8 mouse cellular contexts compared by ENCODE assay signal in genomic region chr11:5740599-5740964, GRCm38 (mm10). TPM values are rescaled to one million over a fixed set of nuclear protein-coding genes. Genes with fewer than 3 reads are reported as not detected.
DNase-seq lines count a peak whose midpoint lies in the region; ATAC-seq and TF ChIP-seq lines count a peak whose summit lies in the region.

No protein-coding gene starts in this region.

- peak; percentile 41; the same call in 1 of the 2 replicates for ATAC-seq in heart, embryonic 13.5 days (ENCODE audit: extremely low read depth, insufficient number of reproducible peaks, low FRiP score, low TSS enrichment)
- ATAC-seq in forebrain, embryonic 11.5 days (replicated peaks; ENCODE audit: low FRiP score) = peak; percentile 79
- peak; percentile 74 for ATAC-seq in midbrain, postnatal 0 days (ENCODE audit: low FRiP score)

- no peak for TF ChIP-seq CTCF in midbrain, postnatal 0 days (IDR thresholded peaks at IDR 0.05)

- no peaks in the 10 kb centered on the region for H3K9me3 ChIP-seq in heart, embryonic 13.5 days
- H3K9me3 ChIP-seq in ES-E14 (ENCODE audit: control insufficient read depth, insufficient read depth, low read depth, low read length) = no peaks in the 10 kb centered on the region
- H3K9me3 ChIP-seq in forebrain, embryonic 11.5 days (ENCODE audit: control insufficient read depth, low read length) = no peaks in the 10 kb centered on the region
- no peaks in the 10 kb centered on the region for H3K9me3 ChIP-seq in midbrain, postnatal 0 days (ENCODE audit: low read length)

- peak overlapping the region; percentile 97 for H3K4me3 ChIP-seq in heart, embryonic 13.5 days
- peak overlapping the region; percentile 70 to 78 for H3K4me3 ChIP-seq in ES-E14 (ENCODE audit: insufficient read depth in 1 of 2, low read depth in 1 of 2, low read length in 2 of 2, poor library complexity in 1 of 2, severe bottlenecking in 1 of 2)
- H3K4me3 ChIP-seq in forebrain, embryonic 11.5 days (ENCODE audit: low read depth, low read length) = peak overlapping the region; percentile 77
- H3K4me3 ChIP-seq in midbrain, postnatal 0 days (ENCODE audit: low read depth, low read length) = peak overlapping the region; percentile 95

- no peak for DNase-seq in heart, postnatal 25 days (ENCODE audit: low spot score)
- no peak for DNase-seq in ES-E14 (ENCODE audit: low read depth, low spot score)
- no peak for DNase-seq in forebrain, embryonic 11.5 days (ENCODE audit: low spot score)
- peak; percentile 54 to 71 for DNase-seq in kidney, postnatal 4 days
- peak; percentile 43 for DNase-seq in midbrain, postnatal 0 days (ENCODE audit: low spot score)
- no peak for DNase-seq in adrenal gland, postnatal 14 days
- no peak for DNase-seq in spleen, postnatal 10 days (ENCODE audit: low spot score in 2 of 2)

- in situ Hi-C loops in ES-E14 (cut with MboI; ENCODE audit: low sequenced_read_pairs in 2 of 2, unreplicated experiment in 2 of 2) = no loop called here

- no peaks in the 10 kb centered on the region for H3K36me3 ChIP-seq in heart, embryonic 13.5 days
- no peaks in the 10 kb centered on the region for H3K36me3 ChIP-seq in ES-E14 (ENCODE audit: control insufficient read depth, insufficient read depth, low read length, poor library complexity, severe bottlenecking)
- H3K36me3 ChIP-seq in forebrain, embryonic 11.5 days (ENCODE audit: control insufficient read depth, insufficient read depth, low read length) = no peaks in the 10 kb centered on the region
- no peaks in the 10 kb centered on the region for H3K36me3 ChIP-seq in midbrain, postnatal 0 days (ENCODE audit: insufficient read depth, low read length)

- H3K27ac ChIP-seq in heart, embryonic 13.5 days (replicated peaks) = peak overlapping the region; percentile 97
- H3K27ac ChIP-seq in ES-E14 (ENCODE audit: insufficient read depth, low read depth, low read length, poor library complexity, severe bottlenecking) = peak overlapping the region; percentile 78
- no peak overlapping the region for H3K27ac ChIP-seq in forebrain, embryonic 11.5 days (ENCODE audit: low read depth, low read length)
- peak overlapping the region; percentile 91 for H3K27ac ChIP-seq in midbrain, postnatal 0 days (ENCODE audit: low read depth, low read length)

- peak overlapping the region; percentile 88 for H3K4me2 ChIP-seq in heart, embryonic 13.5 days
- peak overlapping the region; percentile 99 for H3K4me2 ChIP-seq in forebrain, embryonic 11.5 days (ENCODE audit: low read depth, low read length, severe bottlenecking)
- H3K4me2 ChIP-seq in midbrain, postnatal 0 days (ENCODE audit: low read depth, low read length, poor library complexity, severe bottlenecking) = peak overlapping the region; percentile 91

- H3K9ac ChIP-seq in heart, embryonic 13.5 days = peak overlapping the region; percentile 99
- peak overlapping the region; percentile 76 for H3K9ac ChIP-seq in ES-E14 (ENCODE audit: insufficient read depth, low read depth, low read length, poor library complexity, severe bottlenecking)
- H3K9ac ChIP-seq in forebrain, embryonic 11.5 days (ENCODE audit: low read length) = peak overlapping the region; percentile 95
- peak overlapping the region; percentile 93 for H3K9ac ChIP-seq in midbrain, postnatal 0 days (replicated peaks; ENCODE audit: low read length, poor library complexity, severe bottlenecking)

- no peaks in the 10 kb centered on the region for H3K27me3 ChIP-seq in heart, embryonic 13.5 days (replicated peaks)
- no peaks in the 10 kb centered on the region for H3K27me3 ChIP-seq in forebrain, embryonic 11.5 days (ENCODE audit: control insufficient read depth, insufficient read depth, low read length)
- H3K27me3 ChIP-seq in midbrain, postnatal 0 days (ENCODE audit: insufficient read depth, low read length) = no peaks in the 10 kb centered on the region

- H3K4me1 ChIP-seq in heart, embryonic 13.5 days = peaks cover 41% of the 10 kb centered on the region
- peaks cover 0 to 6% of the 10 kb centered on the region in 2 experiments; a peak in 1 of 4 replicates for H3K4me1 ChIP-seq in ES-E14 (ENCODE audit: control insufficient read depth in 2 of 2, insufficient read depth in 2 of 2, low read length in 2 of 2, poor library complexity in 1 of 2)
- H3K4me1 ChIP-seq in forebrain, embryonic 11.5 days (replicated peaks; ENCODE audit: control insufficient read depth, insufficient read depth, low read length) = peaks cover 2% of the 10 kb centered on the region; the same call in 1 of the 2 replicates
- 0 out of 2 replicates have a peak, but pooled peaks cover 4% of the 10 kb centered on the region for H3K4me1 ChIP-seq in midbrain, postnatal 0 days (ENCODE audit: insufficient read depth, low read length)

- intact Hi-C loops in heart, postnatal 25 days (cut with DNase I) = loop anchor here (2.0 kb wide), 1 partner anchor 20 kb away; no protein-coding TSS in a partner anchor

- WGBS in heart, embryonic 13.5 days = under 1% methylated on average over 26 of the region's 26 CpGs
- 2% methylated on average over 25 of the region's 26 CpGs for WGBS in forebrain, embryonic 11.5 days
- WGBS in midbrain, postnatal 0 days = under 1% methylated on average over 26 of the region's 26 CpGs

TF ChIP-seq in ES-E14, 5 proteins besides CTCF, POLR2A, EP300 and RAD21:
- TF ChIP-seq ZC3H11A (IDR thresholded peaks at IDR 0.05; ENCODE audit: borderline replicate concordance, low read depth, low read length) (no peak), HCFC1 (IDR thresholded peaks at IDR 0.05; ENCODE audit: borderline replicate concordance, insufficient read depth, low read length) (no peak), MAFK (IDR thresholded peaks at IDR 0.05; ENCODE audit: insufficient read depth, low read depth, low read length) (no peak), CHD2 (IDR thresholded peaks at IDR 0.05; ENCODE audit: low read depth, low read length) (no peak), ZNF384 (IDR thresholded peaks at IDR 0.05; ENCODE audit: low read depth, low read length) (no peak)

RNA-seq across cellular contexts. Expression of gene Urgcp, which starts 21.6 kb away (rescaled TPM):
- polyA plus RNA-seq in heart, embryonic 13.5 days (2015; fragmentation: Nextera tagmentation; extraction: Ambion mirVana) = 26.6 and 30.0 TPM in 2 replicates
- total RNA-seq in heart, postnatal 25 days (2021) = 10 to 100 TPM; 56.7 to 68.6 TPM
- total RNA-seq in ES-E14 (2012; rRNA removed) = 10.3 and 10.4 TPM in 2 replicates
- polyA plus RNA-seq in forebrain, embryonic 11.5 days (2014; fragmentation: Nextera tagmentation; extraction: Ambion mirVana) = 19.1 and 20.1 TPM in 2 replicates
- total RNA-seq in midbrain, postnatal 0 days (2014; rRNA removed) = 53.9 and 56.2 TPM in 2 replicates
- polyA plus RNA-seq in midbrain, postnatal 0 days (2015; fragmentation: Nextera tagmentation; extraction: Ambion mirVana) = 34.2 and 35.0 TPM in 2 replicates
- 56.0 and 56.9 TPM in 2 replicates for total RNA-seq in adrenal gland, postnatal 14 days (2021)

RNA-seq across cellular contexts. Expression of gene Mrps24, which starts 25.1 kb away (rescaled TPM):
- polyA plus RNA-seq in heart, embryonic 13.5 days (2015; fragmentation: Nextera tagmentation; extraction: Ambion mirVana) = 175 and 191 TPM in 2 replicates
- total RNA-seq in heart, postnatal 25 days (2021) = 100 to 1,000 TPM; 145 to 152 TPM
- total RNA-seq in ES-E14 (2012; rRNA removed) = 125 and 170 TPM in 2 replicates
- polyA plus RNA-seq in forebrain, embryonic 11.5 days (2014; fragmentation: Nextera tagmentation; extraction: Ambion mirVana) = 166 TPM in 2 replicates
- total RNA-seq in midbrain, postnatal 0 days (2014; rRNA removed) = 62.2 and 86.4 TPM in 2 replicates
- 222 and 226 TPM in 2 replicates for polyA plus RNA-seq in midbrain, postnatal 0 days (2015; fragmentation: Nextera tagmentation; extraction: Ambion mirVana)
- total RNA-seq in adrenal gland, postnatal 14 days (2021) = 148 and 152 TPM in 2 replicates

RNA-seq across cellular contexts. Expression of gene Dbnl, which starts 47.7 kb away (rescaled TPM):
- polyA plus RNA-seq in heart, embryonic 13.5 days (2015; fragmentation: Nextera tagmentation; extraction: Ambion mirVana) = 85.7 and 86.0 TPM in 2 replicates
- 10 to 100 TPM; 26.1 to 27.2 TPM for total RNA-seq in heart, postnatal 25 days (2021)
- 31.7 and 48.7 TPM in 2 replicates for total RNA-seq in ES-E14 (2012; rRNA removed)
- 152 and 157 TPM in 2 replicates for polyA plus RNA-seq in forebrain, embryonic 11.5 days (2014; fragmentation: Nextera tagmentation; extraction: Ambion mirVana)
- total RNA-seq in midbrain, postnatal 0 days (2014; rRNA removed) = 82.2 and 90.8 TPM in 2 replicates
- polyA plus RNA-seq in midbrain, postnatal 0 days (2015; fragmentation: Nextera tagmentation; extraction: Ambion mirVana) = 135 and 143 TPM in 2 replicates
- 51.7 and 62.9 TPM in 2 replicates for total RNA-seq in adrenal gland, postnatal 14 days (2021)

Comparison
In these comparisons a context has a peak if more than half of its experiments do, and no peak if none do; other contexts are left out.
1. DNase-seq: peak in kidney, postnatal 4 days (2 of 2) and midbrain, postnatal 0 days (single experiment); none in heart, postnatal 25 days (single experiment), ES-E14 (single experiment), forebrain, embryonic 11.5 days (single experiment), adrenal gland, postnatal 14 days (single experiment) and spleen, postnatal 10 days (0 of 2).
2. Peak in every context shown above with its lines, with median percentiles within 50 percentile points of each other: ATAC-seq, H3K4me2 ChIP-seq, H3K4me3 ChIP-seq and H3K9ac ChIP-seq.